16 mouse cellular contexts compared by ENCODE assay signal in genomic region chr16:8790886-8791285, GRCm38 (mm10). TPM values are rescaled to one million over a fixed set of nuclear protein-coding genes. Genes with fewer than 3 reads are reported as not detected.
DNase-seq lines count a peak whose midpoint lies in the region.
"Had no signal": no experiment of that assay in that cellular context is flagged by ENCODE, and none has a peak within 500 bp of the region (broad histone marks: within the 10 kb centered on the region; RNA-seq: fewer than 3 reads in every experiment).

No protein-coding gene starts in this region.

- DNase-seq in adrenal gland, adult (ENCODE audit: inconsistent age in 2 of 2, low spot score in 1 of 2), result peak; percentile 24 to 74
- DNase-seq in adrenal gland, adult 18-20 months (ENCODE audit: low spot score in 2 of 2), result no peak
- DNase-seq in MN1 (ENCODE audit: low spot score), result peak; percentile 59
- DNase-seq in adrenal gland, postnatal 36 days, result peak; percentile 44 to 65
- DNase-seq in yolk sac, embryonic 10.5 days (ENCODE audit: low spot score), result no peak
- DNase-seq in lung, postnatal 36 days, result no peak
- DNase-seq in layer of hippocampus, postnatal 14 days (ENCODE audit: low spot score in 2 of 2), result no peak
- DNase-seq: cerebellum, adult 2 months; cerebellum, postnatal 25 days; embryo, embryonic 11 days; heart, adult 18-20 months; kidney, adult 11 months; kidney, postnatal 4 days; left cerebral cortex, postnatal 4 days; lung, postnatal 4 days; thymus, postnatal 25 days had no signal

RNA-seq across cellular contexts. Expression of gene Usp7, which starts 1.2 kb away (rescaled TPM):
- total RNA-seq in adrenal gland, adult 18-20 months (2021), result 100 to 1,000 TPM; 109 to 126 TPM
- total RNA-seq in adrenal gland, postnatal 36 days (2021), result 100 to 1,000 TPM; 106 to 111 TPM
- total RNA-seq in layer of hippocampus, postnatal 14 days (2021), result 100 to 1,000 TPM; 149 to 167 TPM

RNA-seq across cellular contexts. Expression of gene 1810013L24Rik, which starts 39.0 kb away (rescaled TPM):
- 10 to 100 TPM; 81.9 to 86.4 TPM for total RNA-seq in adrenal gland, adult 18-20 months (2021)
- total RNA-seq in adrenal gland, postnatal 36 days (2021), result 10 to 100 TPM; 91.1 to 92.0 TPM
- total RNA-seq in layer of hippocampus, postnatal 14 days (2021), result 100 to 1,000 TPM; 112 to 121 TPM

Comparison
In these comparisons a context has a peak if more than half of its experiments do, and no peak if none do; other contexts are left out.
1. DNase-seq: peak in adrenal gland, adult (2 of 2), MN1 (single experiment) and adrenal gland, postnatal 36 days (2 of 2); none in adrenal gland, adult 18-20 months (0 of 2), yolk sac, embryonic 10.5 days (single experiment), lung, postnatal 36 days (single experiment) and layer of hippocampus, postnatal 14 days (0 of 2).